Mouse (Mus musculus) kidney, embryonic 15.5 days (tissue): Measurements from ENCODE around the gene Rsu1. TPM values are rescaled to one million over a fixed set of nuclear protein-coding genes. Genes with fewer than 3 reads are reported as not detected.

Experiments
- ATAC-seq: fragments of 200-750 bp; cut with Nextera tagmentation; replicated peaks from 2 replicates; pipeline ENCODE4 v1.8.0; 2017; ENCODE audit warnings: moderate TSS enrichment; ENCODE audit not compliant: low FRiP score
- H3K27ac ChIP-seq: fragments of 300-500 bp; sonication (generic); 2 replicates; pipeline ENCODE4 v1.5.1; 2015; ENCODE audit warnings: mild to moderate bottlenecking, inconsistent platforms
- H3K27me3 ChIP-seq: fragments of 300-500 bp; sonication (generic); 2 replicates; pipeline ENCODE4 v1.6.1; 2015; ENCODE audit warnings: inconsistent platforms
- H3K36me3 ChIP-seq: fragments of 300-500 bp; sonication (generic); 2 replicates; pipeline ENCODE4 v1.6.1; 2015; ENCODE audit warnings: inconsistent platforms
- H3K4me1 ChIP-seq: fragments of 300-500 bp; sonication (generic); 2 replicates; pipeline ENCODE4 v1.6.1; 2015; ENCODE audit warnings: inconsistent platforms
- H3K4me2 ChIP-seq: fragments of 300-500 bp; sonication (generic); 2 replicates; pipeline ENCODE4 v1.6.1; 2015; ENCODE audit warnings: moderate library complexity, mild to moderate bottlenecking, inconsistent platforms
- H3K4me3 ChIP-seq: fragments of 300-500 bp; sonication (generic); replicated peaks from 2 replicates; pipeline ENCODE4 v1.5.1; 2015; ENCODE audit warnings: mild to moderate bottlenecking, inconsistent platforms
- H3K9ac ChIP-seq: fragments of 300-500 bp; sonication (generic); 2 replicates; pipeline ENCODE4 v1.6.1; 2015; ENCODE audit warnings: mild to moderate bottlenecking, inconsistent platforms
- H3K9me3 ChIP-seq: fragments of 300-500 bp; sonication (generic); replicated peaks from 2 replicates; pipeline ENCODE4 v1.6.1; 2016; ENCODE audit warnings: inconsistent platforms
- WGBS: fragments of 180-500 bp; shearing (Covaris S2); methylation state at CpG from one replicate; pipeline ENCODE4 v1.1.7; 2015; ENCODE audit warnings: mixed read lengths; 5-methylcytosine and 5-hydroxymethylcytosine counted together
- polyA plus RNA-seq: library from polyadenylated mRNA; unstranded; fragments of >200 nt; fragmentation: Nextera tagmentation; extraction: Ambion mirVana; gene quantifications from 2 replicates; pipeline ENCODE4 v1.2.1, GENCODE M21; 2015

Gene Rsu1
- polyA plus RNA-seq, 1 experiment from 2014 or later = 140 TPM

GRCm38 (mm10) chr2:13258606-13259005 lies 12.6 kb downstream of the Rsu1 start:
- 71% methylated on average over 2 of the region's 2 CpGs for WGBS
- H3K4me2 ChIP-seq = no peak overlapping the region
- H3K27me3 ChIP-seq = no peaks in the 10 kb centered on the region
- H3K4me1 ChIP-seq = no peaks in the 10 kb centered on the region
- H3K9ac ChIP-seq = no peak overlapping the region
- no peak overlapping the region for H3K4me3 ChIP-seq
- H3K27ac ChIP-seq = no peak overlapping the region
- no peak for ATAC-seq
- no peaks in the 10 kb centered on the region; the same call in 1 of the 2 replicates for H3K9me3 ChIP-seq
- peaks cover 24% of the 10 kb centered on the region for H3K36me3 ChIP-seq

GRCm38 (mm10) chr2:13240711-13241110 lies 30.5 kb downstream of the Rsu1 start:
- Histone ChIP-seq H3K36me3 (peaks cover 8% of the 10 kb centered on the region; the same call in 1 of the 2 replicates), H3K27me3 (peaks cover 12% of the 10 kb centered on the region; the same call in 1 of the 2 replicates), H3K9me3 (no peaks in the 10 kb centered on the region), H3K9ac (no peak overlapping the region), H3K4me1 (peaks cover 9% of the 10 kb centered on the region), H3K27ac (no peak overlapping the region), H3K4me3 (no peak overlapping the region), H3K4me2 (no peak overlapping the region)
- 28% methylated on average over 9 of the region's 9 CpGs for WGBS
- no peak for ATAC-seq

- no peak for ATAC-seq
- 73% methylated on average over 8 of the region's 8 CpGs for WGBS
- Histone ChIP-seq H3K9me3 (no peaks in the 10 kb centered on the region), H3K4me1 (peaks cover 23% of the 10 kb centered on the region), H3K9ac (no peak overlapping the region), H3K27ac (no peak overlapping the region), H3K27me3 (peaks cover 16% of the 10 kb centered on the region; the same call in 1 of the 2 replicates), H3K4me3 (no peak overlapping the region), H3K4me2 (no peak overlapping the region), H3K36me3 (peaks cover 8% of the 10 kb centered on the region; the same call in 1 of the 2 replicates)
Measured at GRCm38 (mm10) chr2:13237140-13237901, 33.9 kb downstream of the Rsu1 start.

- Histone ChIP-seq H3K27me3 (peaks cover 16% of the 10 kb centered on the region; the same call in 1 of the 2 replicates), H3K36me3 (peaks cover 8% of the 10 kb centered on the region; the same call in 1 of the 2 replicates), H3K9me3 (no peaks in the 10 kb centered on the region), H3K4me1 (peaks cover 24% of the 10 kb centered on the region), H3K27ac (no peak overlapping the region), H3K4me2 (no peak overlapping the region), H3K9ac (no peak overlapping the region), H3K4me3 (no peak overlapping the region)
- ATAC-seq = no peak
- 42% methylated on average over 5 of the region's 5 CpGs for WGBS
Measured at GRCm38 (mm10) chr2:13235696-13236095, 35.5 kb downstream of the Rsu1 start.

- H3K36me3 ChIP-seq = peaks cover 8% of the 10 kb centered on the region; the same call in 1 of the 2 replicates
- WGBS = 88% methylated on average over 10 of the region's 10 CpGs
- no peaks in the 10 kb centered on the region for H3K9me3 ChIP-seq
- H3K27me3 ChIP-seq = peaks cover 16% of the 10 kb centered on the region; the same call in 1 of the 2 replicates
- H3K4me1 ChIP-seq = peaks cover 16% of the 10 kb centered on the region
- no peak overlapping the region for H3K4me2 ChIP-seq
- no peak overlapping the region for H3K9ac ChIP-seq
- H3K27ac ChIP-seq = no peak overlapping the region
- ATAC-seq = no peak
- no peak overlapping the region for H3K4me3 ChIP-seq
Measured at GRCm38 (mm10) chr2:13234796-13235195, 36.4 kb downstream of the Rsu1 start.

- peak overlapping the region; percentile 7 for H3K4me2 ChIP-seq
- H3K4me3 ChIP-seq = no peak overlapping the region
- 20% methylated on average over 7 of the region's 7 CpGs for WGBS
- H3K4me1 ChIP-seq = peaks cover 16% of the 10 kb centered on the region
- no peak overlapping the region for H3K9ac ChIP-seq
- H3K9me3 ChIP-seq = no peaks in the 10 kb centered on the region
- peak; percentile 93 for ATAC-seq
- peaks cover 16% of the 10 kb centered on the region; the same call in 1 of the 2 replicates for H3K27me3 ChIP-seq
- H3K27ac ChIP-seq = no peak overlapping the region
- H3K36me3 ChIP-seq = peaks cover 2% of the 10 kb centered on the region; the same call in 1 of the 2 replicates
Measured at GRCm38 (mm10) chr2:13233902-13234301, 37.3 kb downstream of the Rsu1 start.

GRCm38 (mm10) chr2:13233254-13233835 lies 37.9 kb downstream of the Rsu1 start:
- Histone ChIP-seq H3K9ac (no peak overlapping the region), H3K4me3 (no peak overlapping the region), H3K4me1 (peaks cover 16% of the 10 kb centered on the region), H3K36me3 (no peaks in the 10 kb centered on the region), H3K4me2 (peak overlapping the region; percentile 7), H3K9me3 (no peaks in the 10 kb centered on the region), H3K27me3 (peaks cover 16% of the 10 kb centered on the region; the same call in 1 of the 2 replicates), H3K27ac (no peak overlapping the region)
- 43% methylated on average over 12 of the region's 12 CpGs for WGBS
- ATAC-seq = peak; percentile 7; the same call in 1 of the 2 replicates

- ATAC-seq = no peak
- peaks cover 16% of the 10 kb centered on the region for H3K4me1 ChIP-seq
- no peak overlapping the region for H3K9ac ChIP-seq
- H3K27ac ChIP-seq = no peak overlapping the region
- H3K9me3 ChIP-seq = no peaks in the 10 kb centered on the region
- no peak overlapping the region for H3K4me3 ChIP-seq
- 64% methylated on average over 6 of the region's 6 CpGs for WGBS
- peaks cover 16% of the 10 kb centered on the region; the same call in 1 of the 2 replicates for H3K27me3 ChIP-seq
- no peak overlapping the region for H3K4me2 ChIP-seq
- no peaks in the 10 kb centered on the region for H3K36me3 ChIP-seq
Measured at GRCm38 (mm10) chr2:13232305-13232704, 38.9 kb downstream of the Rsu1 start.

- no peaks in the 10 kb centered on the region for H3K36me3 ChIP-seq
- H3K27ac ChIP-seq = no peak overlapping the region
- no peak overlapping the region for H3K9ac ChIP-seq
- H3K4me1 ChIP-seq = peaks cover 16% of the 10 kb centered on the region
- no peak overlapping the region for H3K4me3 ChIP-seq
- ATAC-seq = no peak
- H3K4me2 ChIP-seq = no peak overlapping the region
- no peaks in the 10 kb centered on the region for H3K9me3 ChIP-seq
- H3K27me3 ChIP-seq = no peaks in the 10 kb centered on the region; the same call in 1 of the 2 replicates
- WGBS = 93% methylated on average over 3 of the region's 3 CpGs
Measured at GRCm38 (mm10) chr2:13229686-13230085, 41.5 kb downstream of the Rsu1 start.

GRCm38 (mm10) chr2:13226031-13226430 lies 45.2 kb downstream of the Rsu1 start:
- H3K9ac ChIP-seq = no peak overlapping the region
- H3K27ac ChIP-seq = no peak overlapping the region
- H3K36me3 ChIP-seq = no peaks in the 10 kb centered on the region
- H3K4me3 ChIP-seq = no peak overlapping the region
- H3K4me2 ChIP-seq = no peak overlapping the region
- H3K4me1 ChIP-seq = no peaks in the 10 kb centered on the region
- WGBS = 88% methylated on average over 4 of the region's 4 CpGs
- no peaks in the 10 kb centered on the region for H3K9me3 ChIP-seq
- no peak for ATAC-seq
- H3K27me3 ChIP-seq = no peaks in the 10 kb centered on the region

- no peaks in the 10 kb centered on the region for H3K4me1 ChIP-seq
- H3K36me3 ChIP-seq = no peaks in the 10 kb centered on the region
- no peaks in the 10 kb centered on the region for H3K27me3 ChIP-seq
- WGBS = 84% methylated on average over 3 of the region's 3 CpGs
- no peak overlapping the region for H3K9ac ChIP-seq
- no peak for ATAC-seq
- no peaks in the 10 kb centered on the region for H3K9me3 ChIP-seq
- no peak overlapping the region for H3K4me2 ChIP-seq
- H3K27ac ChIP-seq = no peak overlapping the region
- H3K4me3 ChIP-seq = no peak overlapping the region
Measured at GRCm38 (mm10) chr2:13224546-13224945, 46.7 kb downstream of the Rsu1 start.

GRCm38 (mm10) chr2:13223451-13223850 lies 47.8 kb downstream of the Rsu1 start:
- ATAC-seq = no peak
- Histone ChIP-seq H3K4me1 (no peaks in the 10 kb centered on the region), H3K9me3 (no peaks in the 10 kb centered on the region), H3K4me3 (no peak overlapping the region), H3K9ac (no peak overlapping the region), H3K27ac (no peak overlapping the region), H3K4me2 (no peak overlapping the region), H3K27me3 (no peaks in the 10 kb centered on the region), H3K36me3 (no peaks in the 10 kb centered on the region)
- 87% methylated on average over 4 of the region's 4 CpGs for WGBS
